12 mouse cellular contexts compared by ENCODE assay signal in genomic region chr19:41445723-41446122, GRCm38 (mm10). TPM values are rescaled to one million over a fixed set of nuclear protein-coding genes. Genes with fewer than 3 reads are reported as not detected.
DNase-seq lines count a peak whose midpoint lies in the region; ATAC-seq and TF ChIP-seq lines count a peak whose summit lies in the region.
"Had no signal": no experiment of that assay in that cellular context is flagged by ENCODE, and none has a peak within 500 bp of the region (broad histone marks: within the 10 kb centered on the region; RNA-seq: fewer than 3 reads in every experiment).

No protein-coding gene starts in this region.

- DNase-seq in MEL-GATA-1-ER (ENCODE audit: extremely low read depth, low read depth): peak; percentile 89
- peak; percentile 33 for DNase-seq in liver, embryonic 11.5 days (ENCODE audit: low spot score)
- DNase-seq in right cerebral cortex, postnatal 10 days (ENCODE audit: low spot score in 2 of 2): no peak
- DNase-seq in spleen, postnatal 14 days (ENCODE audit: low spot score in 2 of 2): no peak
- DNase-seq in ovary, postnatal 10 days (ENCODE audit: low spot score): no peak
- DNase-seq: heart, adult 2 months; heart, postnatal 36 days; kidney, adult 18-20 months had no signal

- 22% methylated on average over 5 of the region's 5 CpGs for WGBS in liver, embryonic 11.5 days

- no peaks in the 10 kb centered on the region for H3K9me3 ChIP-seq in E14TG2a.4 (ENCODE audit: low read length)
- no peaks in the 10 kb centered on the region for H3K9me3 ChIP-seq in liver, embryonic 11.5 days (ENCODE audit: control insufficient read depth, low read length)
- H3K9me3 ChIP-seq: neural tube, embryonic 12.5 days had no signal

- H3K27me3 ChIP-seq in E14TG2a.4 (ENCODE audit: insufficient read depth, low read length): peaks cover 14% of the 10 kb centered on the region
- H3K27me3 ChIP-seq in liver, embryonic 11.5 days (replicated peaks; ENCODE audit: control insufficient read depth, insufficient read depth, low read length): no peaks in the 10 kb centered on the region

- H3K4me2 ChIP-seq in liver, embryonic 11.5 days: 0 out of 2 replicates have a peak overlapping the region, but pooled peaks have one; percentile 9
- H3K4me2 ChIP-seq: neural tube, embryonic 12.5 days had no signal

- peak overlapping the region; percentile 76 for H3K4me3 ChIP-seq in E14TG2a.4 (replicated peaks; ENCODE audit: low read length)
- no peak overlapping the region for H3K4me3 ChIP-seq in liver, embryonic 11.5 days (ENCODE audit: low read depth, low read length)
- H3K4me3 ChIP-seq: heart, adult 2 months; neural tube, embryonic 12.5 days had no signal

- H3K4me1 ChIP-seq in E14TG2a.4 (replicated peaks; ENCODE audit: low read depth, low read length): peaks cover 79% of the 10 kb centered on the region
- H3K4me1 ChIP-seq in liver, embryonic 11.5 days (replicated peaks; ENCODE audit: control insufficient read depth, insufficient read depth, low read length): peaks cover 13% of the 10 kb centered on the region

- no peaks in the 10 kb centered on the region for H3K36me3 ChIP-seq in E14TG2a.4 (ENCODE audit: insufficient read depth, low read length)
- H3K36me3 ChIP-seq in liver, embryonic 11.5 days (ENCODE audit: control insufficient read depth, insufficient read depth, low read length): no peaks in the 10 kb centered on the region
- H3K36me3 ChIP-seq: neural tube, embryonic 12.5 days had no signal

- ATAC-seq in liver, embryonic 11.5 days (replicated peaks; ENCODE audit: low FRiP score): peak; percentile 75
- peak; percentile 82 for ATAC-seq in megakaryocyte, adult 5-6 weeks (ENCODE audit: poor library complexity, severe bottlenecking)
- ATAC-seq: activated CD4-positive, CD25-positive, alpha-beta regulatory T cell, adult 4 months had no signal

- no peak for TF ChIP-seq CTCF in E14TG2a.4 (conservative IDR thresholded peaks at IDR 0.05; ENCODE audit: low read length)

- H3K27ac ChIP-seq in liver, embryonic 11.5 days (ENCODE audit: low read depth, low read length): peak overlapping the region; percentile 45; the same call in 1 of the 2 replicates
- H3K27ac ChIP-seq: heart, adult 2 months; neural tube, embryonic 12.5 days had no signal

- H3K9ac ChIP-seq in liver, embryonic 11.5 days (ENCODE audit: low read depth, low read length): no peak overlapping the region
- H3K9ac ChIP-seq: neural tube, embryonic 12.5 days had no signal

RNA-seq across cellular contexts. Expression of gene Lcor, which starts 36.7 kb away (rescaled TPM):
- 10.0 and 10.4 TPM in 2 replicates for polyA plus RNA-seq in liver, embryonic 11.5 days (2014; fragmentation: Nextera tagmentation; extraction: Ambion mirVana)
- total RNA-seq in megakaryocyte, adult 5-6 weeks (2015): 8.6 and 11.2 TPM in 2 replicates
- 13.3 and 19.6 TPM in 2 replicates for total RNA-seq in megakaryocyte, adult 5-6 weeks (2017)

Comparison
In these comparisons a context has a peak if more than half of its experiments do, and no peak if none do; other contexts are left out.
1. DNase-seq: peak in MEL-GATA-1-ER (single experiment) and liver, embryonic 11.5 days (single experiment); none in right cerebral cortex, postnatal 10 days (0 of 2), spleen, postnatal 14 days (0 of 2) and ovary, postnatal 10 days (single experiment).